Mouse (Mus musculus) CH12.LX (cell line): ENCODE data around the gene 5830473C10Rik. TPM values are rescaled to one million over a fixed set of nuclear protein-coding genes. Genes with fewer than 3 reads are reported as not detected.
A peak's percentile ranks its signal among the peaks of the same experiment; 100 is the strongest.

Source experiments
- DNase-seq: peaks from one replicate; pipeline ENCODE4 v3.0.0-alpha.2; 2013; ENCODE audit errors: extremely low read depth
- H3K27ac ChIP-seq: 2 replicates; pipeline ENCODE4 v1.5.1; 2012; ENCODE audit warnings: low read depth, mild to moderate bottlenecking, control low read depth, moderate library complexity; ENCODE audit not compliant: insufficient read depth
- H3K27me3 ChIP-seq: replicated peaks from 2 replicates; pipeline ENCODE3; 2012; ENCODE audit warnings: inconsistent platforms
- H3K36me3 ChIP-seq, 2 experiments: replicated peaks in 1 of 2; 2 replicates each; pipeline versions ENCODE3 to v1.6.1; 2012; ENCODE audit warnings: inconsistent platforms in 1 of 2, low read length in 1 of 2, mild to moderate bottlenecking in 1 of 2, mixed read lengths in 1 of 2, moderate library complexity in 1 of 2; ENCODE audit not compliant: control insufficient read depth in 1 of 2, insufficient read depth in 1 of 2
- H3K4me1 ChIP-seq, 2 experiments: 2 replicates each; pipeline ENCODE4 v1.6.1; 2012; ENCODE audit warnings: inconsistent platforms in 1 of 2, moderate library complexity in 1 of 2; ENCODE audit not compliant: insufficient read depth in 2 of 2, control insufficient read depth in 1 of 2
- H3K4me2 ChIP-seq: 2 replicates; pipeline ENCODE4 v1.6.1; 2012; ENCODE audit warnings: low read depth, mild to moderate bottlenecking, control low read depth; ENCODE audit not compliant: poor library complexity, insufficient read depth, severe bottlenecking
- H3K4me3 ChIP-seq, 3 experiments: fragments of 150-350 bp in 1 of 3; sonication (generic) in 1 of 3; replicated peaks in 1 of 3; 2 replicates each; pipeline versions ENCODE3 to v1.5.1; 2011 to 2012; ENCODE audit warnings: low read depth in 2 of 3, low read length in 2 of 3, mild to moderate bottlenecking in 2 of 3, moderate library complexity in 2 of 3, control low read depth in 1 of 3, improper control_type of control experiment in 1 of 3, inconsistent platforms in 1 of 3, mixed read lengths in 1 of 3; ENCODE audit not compliant: poor library complexity in 1 of 3
- H3K79me2 ChIP-seq: replicated peaks from 2 replicates; pipeline ENCODE4 v1.6.1; 2012; ENCODE audit warnings: mild to moderate bottlenecking, moderate library complexity; ENCODE audit not compliant: control insufficient read depth, poor library complexity, insufficient read depth, severe bottlenecking; ENCODE audit errors: extremely low read depth
- H3K9ac ChIP-seq: 2 replicates; pipeline ENCODE4 v1.6.1; 2012; ENCODE audit warnings: low read depth, mild to moderate bottlenecking, control low read depth, moderate library complexity; ENCODE audit not compliant: insufficient read depth
- H3K9me3 ChIP-seq: replicated peaks from 2 replicates; pipeline ENCODE3; 2012; ENCODE audit warnings: low read length, inconsistent platforms, mixed read lengths
- CHD1 ChIP-seq: IDR thresholded peaks from 2 replicates; pipeline ENCODE4 v1.6.1; 2012; ENCODE audit warnings: low read depth, low read length, improper control_type of control experiment, inconsistent platforms
- CTCF ChIP-seq, 2 experiments: IDR thresholded peaks in 1 of 2; conservative IDR thresholded peaks in 1 of 2; 2 replicates each; pipeline ENCODE4 v1.5.1; 2011 to 2012; ENCODE audit warnings: low read depth in 2 of 2, low read length in 2 of 2, improper control_type of control experiment in 1 of 2, inconsistent platforms in 1 of 2, mild to moderate bottlenecking in 1 of 2, moderate library complexity in 1 of 2
- E2F4 ChIP-seq: IDR thresholded peaks from 2 replicates; pipeline ENCODE4 v1.6.1; 2011; ENCODE audit warnings: low read depth, low read length, improper control_type of control experiment; ENCODE audit not compliant: insufficient replicate concordance
- ELF1 ChIP-seq: IDR thresholded peaks from 2 replicates; pipeline ENCODE4 v1.6.1; 2014; ENCODE audit warnings: low read depth, mild to moderate bottlenecking, inconsistent platforms, low read length, improper control_type of control experiment
- EP300 ChIP-seq: IDR thresholded peaks from 2 replicates; pipeline ENCODE4 v1.6.1; 2011; ENCODE audit warnings: low read length, improper control_type of control experiment
- ETS1 ChIP-seq: conservative IDR thresholded peaks from 2 replicates; pipeline ENCODE4 v1.6.1; 2012; ENCODE audit warnings: low read depth, mild to moderate bottlenecking, inconsistent platforms, low read length, improper control_type of control experiment, moderate library complexity
- IRF4 ChIP-seq: IDR thresholded peaks from 2 replicates; pipeline ENCODE4 v1.6.1; 2014; ENCODE audit warnings: low read depth, mild to moderate bottlenecking, inconsistent platforms, low read length, improper control_type of control experiment
- KAT2A ChIP-seq: IDR thresholded peaks from 2 replicates; pipeline ENCODE4 v1.6.1; 2012; ENCODE audit warnings: low read length, improper control_type of control experiment, inconsistent platforms; ENCODE audit not compliant: insufficient replicate concordance
- MAFK ChIP-seq: IDR thresholded peaks from 2 replicates; pipeline ENCODE4 v1.6.1; 2011; ENCODE audit warnings: low read length, improper control_type of control experiment; ENCODE audit not compliant: insufficient replicate concordance
- MAX ChIP-seq: IDR thresholded peaks from 2 replicates; pipeline ENCODE4 v1.6.1; 2011; ENCODE audit warnings: low read length, improper control_type of control experiment
- MAZ ChIP-seq: IDR thresholded peaks from 2 replicates; pipeline ENCODE4 v1.6.1; 2012; ENCODE audit warnings: low read depth, mild to moderate bottlenecking, inconsistent platforms, low read length, improper control_type of control experiment, moderate library complexity
- MEF2A ChIP-seq: IDR thresholded peaks from 2 replicates; pipeline ENCODE4 v1.6.1; 2014; ENCODE audit warnings: low read depth, mild to moderate bottlenecking, inconsistent platforms, low read length, improper control_type of control experiment, borderline replicate concordance
- NELFE ChIP-seq: IDR thresholded peaks from 2 replicates; pipeline ENCODE4 v1.6.1; 2011; ENCODE audit warnings: low read depth, low read length, improper control_type of control experiment
- NRF1 ChIP-seq: IDR thresholded peaks from 2 replicates; pipeline ENCODE4 v1.6.1; 2014; ENCODE audit warnings: low read depth, mild to moderate bottlenecking, inconsistent platforms, low read length, improper control_type of control experiment, moderate library complexity
- PAX5 ChIP-seq: IDR thresholded peaks from 2 replicates; pipeline ENCODE4 v1.6.1; 2012; ENCODE audit warnings: low read length, inconsistent platforms, mixed read lengths
- POLR2A ChIP-seq: IDR thresholded peaks from 2 replicates; pipeline ENCODE4 v1.6.1; 2011; ENCODE audit warnings: low read depth, mild to moderate bottlenecking, improper control_type of control experiment, low read length
- POLR2AphosphoS2 ChIP-seq: IDR thresholded peaks from 2 replicates; pipeline ENCODE4 v1.6.1; 2011; ENCODE audit warnings: low read depth, low read length, improper control_type of control experiment
- RAD21 ChIP-seq: IDR thresholded peaks from 2 replicates; pipeline ENCODE4 v1.6.1; 2011; ENCODE audit warnings: low read depth, mild to moderate bottlenecking, low read length, improper control_type of control experiment, moderate library complexity
- SIN3A ChIP-seq: IDR thresholded peaks from 2 replicates; pipeline ENCODE4 v1.6.1; 2012; ENCODE audit warnings: low read length, improper control_type of control experiment, inconsistent platforms
- SMC3 ChIP-seq: IDR thresholded peaks from 2 replicates; pipeline ENCODE4 v1.6.1; 2011; ENCODE audit warnings: low read depth, low read length, improper control_type of control experiment
- TBP ChIP-seq: conservative IDR thresholded peaks from 2 replicates; pipeline ENCODE4 v1.6.1; 2011; ENCODE audit warnings: low read depth, low read length, improper control_type of control experiment
- TCF12 ChIP-seq: IDR thresholded peaks from 2 replicates; pipeline ENCODE4 v1.6.1; 2014; ENCODE audit warnings: low read depth, mild to moderate bottlenecking, inconsistent platforms, low read length, improper control_type of control experiment
- USF1 ChIP-seq: IDR thresholded peaks from 2 replicates; pipeline ENCODE4 v1.6.1; 2014; ENCODE audit warnings: low read depth, mild to moderate bottlenecking, inconsistent platforms, low read length, improper control_type of control experiment
- ZC3H11A ChIP-seq: IDR thresholded peaks from 2 replicates; pipeline ENCODE4 v1.6.1; 2012; ENCODE audit warnings: low read depth, mild to moderate bottlenecking, inconsistent platforms, low read length, improper control_type of control experiment
- ZKSCAN1 ChIP-seq: IDR thresholded peaks from 2 replicates; pipeline ENCODE4 v1.6.1; 2012; ENCODE audit warnings: low read depth, inconsistent platforms, low read length, improper control_type of control experiment, borderline replicate concordance
- dilution Hi-C: fragments of 300-500 bp; cut with MboI; formaldehyde crosslinking; loops from 2 replicates; pipeline ENCODE4 v1.14.3; 2020; ENCODE audit warnings: low sequenced_read_pairs; ENCODE audit not compliant: extremely low pct_unique_long_range_greater_than_20kb, extremely low pct_ligation_motif_present
- in situ Hi-C: fragments of 300-500 bp; cut with MboI; formaldehyde crosslinking; loops from 3 replicates; pipeline ENCODE4 v1.14.3; 2019; ENCODE audit warnings: low sequenced_read_pairs, low pct_ligation_motif_present, low pct_unique_long_range_greater_than_20kb, mixed read lengths
- polyA plus RNA-seq: library from polyadenylated mRNA; unstranded; fragments of >175 nt; gene quantifications from 2 replicates; pipeline ENCODE4 v1.2.1, GENCODE M21; 2012; ENCODE audit warnings: low read depth; ENCODE audit not compliant: insufficient read length
- total RNA-seq, 2 experiments: library from RNA; depleted of rRNA; stranded (reverse); fragments of 300-350 nt in 1 of 2; fragments of >200 nt in 1 of 2; gene quantifications; 2 replicates each; pipeline ENCODE4 v1.2.3; 2012 to 2014

5830473C10Rik gene
- total and polyA plus RNA-seq, 3 experiments = 0.83 to 3.8 (median 2.0) TPM

DNA sequence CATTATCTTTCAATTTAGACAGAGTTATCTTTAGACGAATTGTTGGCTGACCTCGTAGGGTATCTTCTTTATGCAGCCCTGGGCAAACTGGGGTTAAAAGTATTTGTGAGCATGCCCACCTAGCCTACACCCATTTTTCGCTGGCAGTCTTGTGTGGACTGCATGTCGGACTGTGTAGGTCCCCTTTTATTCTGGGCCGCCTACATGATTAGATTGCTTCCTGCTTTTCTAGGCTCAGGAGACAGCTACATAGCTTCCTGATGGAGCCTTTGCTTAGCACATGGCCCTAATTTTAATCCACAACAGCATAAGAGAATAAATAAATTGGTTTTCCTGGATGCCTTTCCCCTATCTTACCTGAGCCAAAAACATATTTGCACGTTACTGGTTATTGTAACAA is 35.2 kb downstream of the 5830473C10Rik start:
- Histone ChIP-seq H3K27me3 (no peaks in the 10 kb centered on the region), H3K4me3 (no peak overlapping the region), H3K36me3 (peaks cover 6 to 52% of the 10 kb centered on the region in 2 experiments), H3K9ac (no peak overlapping the region), H3K27ac (no peak overlapping the region), H3K9me3 (no peaks in the 10 kb centered on the region), H3K4me2 (no peak overlapping the region), H3K4me1 (peaks cover 3 to 30% of the 10 kb centered on the region in 2 experiments), H3K79me2 (no peaks in the 10 kb centered on the region)
- in situ Hi-C loops (loop anchor here (5.0 kb wide), 1 partner anchor 46 kb away; the partner anchor contains the start of gene Rassf6), dilution Hi-C loops (no loop called here)
- DNase-seq = no peak
- no peak for TF ChIP-seq MAFK
- no peak for TF ChIP-seq NELFE
- TF ChIP-seq USF1 = no peak
- TF ChIP-seq TCF12 = no peak
- TF ChIP-seq SMC3 = no peak
- no peak for TF ChIP-seq TBP
- TF ChIP-seq MAX = no peak
- no peak for TF ChIP-seq ETS1
- TF ChIP-seq MAZ = no peak
- TF ChIP-seq ELF1 = no peak
- no peak for TF ChIP-seq NRF1
- TF ChIP-seq PAX5 = no peak
- TF ChIP-seq POLR2A = no peak
- no peak for TF ChIP-seq ZKSCAN1
- TF ChIP-seq IRF4 = no peak
- no peak for TF ChIP-seq CHD1
- TF ChIP-seq SIN3A = no peak

GRCm38 (mm10) chr5:90601469-90601868 is 40.6 kb downstream of the 5830473C10Rik start:
- Histone ChIP-seq H3K4me2 (no peak overlapping the region), H3K27me3 (no peaks in the 10 kb centered on the region), H3K36me3 (peaks cover 22 to 69% of the 10 kb centered on the region in 2 experiments), H3K9me3 (no peaks in the 10 kb centered on the region), H3K4me3 (no peak overlapping the region), H3K9ac (no peak overlapping the region), H3K27ac (no peak overlapping the region), H3K79me2 (no peaks in the 10 kb centered on the region), H3K4me1 (peaks cover 0 to 15% of the 10 kb centered on the region in 2 experiments; a peak in 1 of 4 replicates)
- dilution Hi-C loops = no loop called here
- no peak for TF ChIP-seq POLR2AphosphoS2
- TF ChIP-seq PAX5 = no peak
- peak; percentile 95 for TF ChIP-seq SMC3
- no peak for TF ChIP-seq KAT2A
- TF ChIP-seq SIN3A = no peak
- peak; percentile 15; the same call in 1 of the 2 replicates for TF ChIP-seq MEF2A
- peak; percentile 44 to 86 for TF ChIP-seq CTCF (conservative IDR thresholded peaks at IDR 0.05 in 1 of 2, IDR thresholded peaks at IDR 0.05 in 1 of 2; ENCODE audit: low read depth in 2 of 2, low read length in 2 of 2)
- TF ChIP-seq RAD21 = peak; percentile 66
- no peak for TF ChIP-seq EP300
- TF ChIP-seq ZC3H11A = peak; percentile 48; the same call in 1 of the 2 replicates
- TF ChIP-seq E2F4 = no peak
- peak; percentile 72 for DNase-seq
- in situ Hi-C loops = loop anchor here (25.0 kb wide), 1 partner anchor 389 kb away; the partner anchor contains the start of gene Cox18
